Mouse (Mus musculus): ENCODE data around the gene Fxyd7. TPM values are rescaled to one million over a fixed set of nuclear protein-coding genes. Genes with fewer than 3 reads are reported as not detected.

The Fxyd7 gene
- polyA plus RNA-seq, 1 experiment from 2014 or later = 29.8 TPM

- no peak overlapping the region for H3K9ac ChIP-seq
- H3K9me3 ChIP-seq (replicated peaks) = no peaks in the 10 kb centered on the region
- H3K27ac ChIP-seq = no peak overlapping the region
- H3K4me3 ChIP-seq = no peak overlapping the region
- ATAC-seq (ENCODE audit: low FRiP score) = no peak
- no peaks in the 10 kb centered on the region for H3K27me3 ChIP-seq
- H3K4me1 ChIP-seq = peaks cover 23% of the 10 kb centered on the region
- no peaks in the 10 kb centered on the region for H3K36me3 ChIP-seq
- H3K4me2 ChIP-seq (replicated peaks) = no peak overlapping the region
Measured at GRCm38 (mm10) chr7:31073546-31073945, 22.3 kb upstream of the Fxyd7 start.

GRCm38 (mm10) chr7:31072326-31072725, 21.1 kb upstream of the Fxyd7 start:
- H3K27ac ChIP-seq = no peak overlapping the region
- H3K4me1 ChIP-seq = peaks cover 16% of the 10 kb centered on the region
- no peak for ATAC-seq (ENCODE audit: low FRiP score)
- no peak overlapping the region for H3K9ac ChIP-seq
- H3K27me3 ChIP-seq = no peaks in the 10 kb centered on the region
- no peak overlapping the region for H3K4me2 ChIP-seq (replicated peaks)
- no peak overlapping the region for H3K4me3 ChIP-seq
- no peaks in the 10 kb centered on the region for H3K36me3 ChIP-seq
- no peaks in the 10 kb centered on the region for H3K9me3 ChIP-seq (replicated peaks)
- WGBS = 47% methylated on average over 9 of the region's 9 CpGs

- Histone ChIP-seq H3K4me2 (replicated peaks) (no peak overlapping the region), H3K9me3 (replicated peaks) (no peaks in the 10 kb centered on the region), H3K9ac (no peak overlapping the region), H3K4me3 (no peak overlapping the region), H3K27ac (no peak overlapping the region), H3K27me3 (no peaks in the 10 kb centered on the region; the same call in 1 of the 2 replicates), H3K36me3 (no peaks in the 10 kb centered on the region), H3K4me1 (peaks cover 13% of the 10 kb centered on the region)
- ATAC-seq (ENCODE audit: low FRiP score) = no peak
- WGBS = 85% methylated on average over 6 of the region's 6 CpGs
Measured at GRCm38 (mm10) chr7:31070324-31070723, 19.1 kb upstream of the Fxyd7 start.

GRCm38 (mm10) chr7:31069491-31069890, 18.2 kb upstream of the Fxyd7 start:
- no peak overlapping the region for H3K9ac ChIP-seq
- H3K4me1 ChIP-seq = peaks cover 13% of the 10 kb centered on the region
- no peak for ATAC-seq (ENCODE audit: low FRiP score)
- no peak overlapping the region for H3K27ac ChIP-seq
- H3K36me3 ChIP-seq = no peaks in the 10 kb centered on the region
- H3K9me3 ChIP-seq (replicated peaks) = no peaks in the 10 kb centered on the region
- H3K4me3 ChIP-seq = no peak overlapping the region
- no peak overlapping the region for H3K4me2 ChIP-seq (replicated peaks)
- 84% methylated on average over 14 of the region's 14 CpGs for WGBS
- no peaks in the 10 kb centered on the region; the same call in 1 of the 2 replicates for H3K27me3 ChIP-seq

GRCm38 (mm10) chr7:31067836-31068235, 16.6 kb upstream of the Fxyd7 start:
- Histone ChIP-seq H3K27ac (no peak overlapping the region), H3K9ac (no peak overlapping the region), H3K4me2 (replicated peaks) (no peak overlapping the region), H3K27me3 (no peaks in the 10 kb centered on the region; the same call in 1 of the 2 replicates), H3K4me3 (no peak overlapping the region), H3K36me3 (no peaks in the 10 kb centered on the region), H3K9me3 (replicated peaks) (no peaks in the 10 kb centered on the region), H3K4me1 (peaks cover 10% of the 10 kb centered on the region)
- ATAC-seq (ENCODE audit: low FRiP score) = no peak
- 40% methylated on average over 5 of the region's 5 CpGs for WGBS

- no peak for ATAC-seq (ENCODE audit: low FRiP score)
- Histone ChIP-seq H3K36me3 (no peaks in the 10 kb centered on the region), H3K4me2 (replicated peaks) (no peak overlapping the region), H3K4me1 (peaks cover 6% of the 10 kb centered on the region; the same call in 1 of the 2 replicates), H3K27ac (no peak overlapping the region), H3K4me3 (no peak overlapping the region), H3K9ac (no peak overlapping the region), H3K9me3 (replicated peaks) (no peaks in the 10 kb centered on the region), H3K27me3 (no peaks in the 10 kb centered on the region; the same call in 1 of the 2 replicates)
- WGBS = 89% methylated on average over 12 of the region's 12 CpGs
Measured at GRCm38 (mm10) chr7:31063074-31063560, 11.8 kb upstream of the Fxyd7 start.

GRCm38 (mm10) chr7:31060621-31061010, 9.3 kb upstream of the Fxyd7 start:
- Histone ChIP-seq H3K9ac (no peak overlapping the region), H3K4me2 (replicated peaks) (no peak overlapping the region), H3K27ac (no peak overlapping the region), H3K4me3 (no peak overlapping the region), H3K4me1 (peaks cover 7% of the 10 kb centered on the region), H3K36me3 (no peaks in the 10 kb centered on the region), H3K9me3 (replicated peaks) (no peaks in the 10 kb centered on the region), H3K27me3 (no peaks in the 10 kb centered on the region)
- ATAC-seq (ENCODE audit: low FRiP score) = no peak
- 87% methylated on average over 7 of the region's 7 CpGs for WGBS

DNA sequence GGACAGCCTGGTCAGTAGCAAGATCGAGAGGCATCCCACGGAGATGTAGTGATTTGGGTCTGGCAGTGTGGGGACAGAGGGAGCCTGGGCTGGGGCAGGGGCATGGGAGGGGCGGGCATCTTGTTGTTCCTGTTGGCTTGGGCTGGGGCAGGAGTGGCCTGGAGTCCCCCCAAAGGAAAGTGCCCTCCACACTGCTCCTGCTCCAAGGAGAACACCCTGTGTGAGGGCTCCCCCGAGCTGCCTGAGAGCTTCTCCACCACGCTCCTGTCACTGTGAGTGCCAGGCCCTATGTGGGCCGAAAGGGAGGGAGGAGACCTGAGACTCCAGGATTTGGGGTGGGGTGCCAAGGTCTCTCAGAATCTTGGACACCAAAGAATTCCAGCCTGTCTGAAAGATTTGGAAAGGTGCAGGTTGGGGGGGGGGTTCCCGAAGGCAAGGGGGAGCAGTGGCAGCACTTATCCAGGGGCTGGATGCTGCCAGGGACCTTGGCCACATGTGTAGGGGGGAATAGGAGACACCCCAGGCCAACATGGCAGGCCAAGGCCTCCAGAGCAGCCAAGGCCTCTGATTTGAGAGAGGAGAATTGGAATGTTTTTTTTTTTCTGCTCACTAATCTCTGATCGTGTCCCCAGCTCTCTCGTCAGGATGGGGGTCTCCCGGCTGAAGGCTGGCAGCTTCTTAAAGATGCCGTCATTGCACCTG, 8.8 kb upstream of the Fxyd7 start:
- Histone ChIP-seq H3K9ac (no peak overlapping the region), H3K4me3 (no peak overlapping the region), H3K9me3 (replicated peaks) (no peaks in the 10 kb centered on the region), H3K27me3 (no peaks in the 10 kb centered on the region), H3K27ac (peak overlapping the region; percentile 70), H3K4me1 (peaks cover 12% of the 10 kb centered on the region), H3K4me2 (replicated peaks) (no peak overlapping the region), H3K36me3 (no peaks in the 10 kb centered on the region)
- 62% methylated on average over 11 of the region's 11 CpGs for WGBS
- ATAC-seq (ENCODE audit: low FRiP score) = peak; percentile 36; the same call in 1 of the 2 replicates

GRCm38 (mm10) chr7:31059108-31059507, 7.8 kb upstream of the Fxyd7 start, which contains the start of gene Lgi4:
TSS of gene Lgi4 (plus strand) at chr7:31059342.
- Histone ChIP-seq H3K4me3 (no peak within 1 kb of the TSS), H3K36me3 (no peaks in the 10 kb centered on the region), H3K4me1 (peaks cover 22% of the 10 kb centered on the region), H3K27ac (peak within 1 kb of the TSS; percentile 70), H3K27me3 (peaks cover 7% of the 10 kb centered on the region), H3K4me2 (replicated peaks) (no peak within 1 kb of the TSS), H3K9ac (no peak within 1 kb of the TSS), H3K9me3 (replicated peaks) (no peaks in the 10 kb centered on the region)
- 2% methylated on average over 2 of the region's 2 CpGs for WGBS
- peak; percentile 70 for ATAC-seq (ENCODE audit: low FRiP score)

- ATAC-seq (ENCODE audit: low FRiP score) = no peak
- 89% methylated on average over 6 of the region's 6 CpGs for WGBS
Measured at GRCm38 (mm10) chr7:31058211-31058610, 6.9 kb upstream of the Fxyd7 start.

GRCm38 (mm10) chr7:31057730-31058129, 6.5 kb upstream of the Fxyd7 start:
- WGBS = 75% methylated on average over 5 of the region's 5 CpGs

More at GRCm38 (mm10) chr7:31058211-31058610, 6.9 kb upstream of the Fxyd7 start:
- Histone ChIP-seq H3K27me3 (peaks cover 16% of the 10 kb centered on the region), H3K4me3 (no peak overlapping the region), H3K9me3 (replicated peaks) (no peaks in the 10 kb centered on the region), H3K4me2 (replicated peaks) (no peak overlapping the region), H3K27ac (no peak overlapping the region), H3K4me1 (peaks cover 27% of the 10 kb centered on the region), H3K36me3 (no peaks in the 10 kb centered on the region), H3K9ac (no peak overlapping the region)

DNA sequence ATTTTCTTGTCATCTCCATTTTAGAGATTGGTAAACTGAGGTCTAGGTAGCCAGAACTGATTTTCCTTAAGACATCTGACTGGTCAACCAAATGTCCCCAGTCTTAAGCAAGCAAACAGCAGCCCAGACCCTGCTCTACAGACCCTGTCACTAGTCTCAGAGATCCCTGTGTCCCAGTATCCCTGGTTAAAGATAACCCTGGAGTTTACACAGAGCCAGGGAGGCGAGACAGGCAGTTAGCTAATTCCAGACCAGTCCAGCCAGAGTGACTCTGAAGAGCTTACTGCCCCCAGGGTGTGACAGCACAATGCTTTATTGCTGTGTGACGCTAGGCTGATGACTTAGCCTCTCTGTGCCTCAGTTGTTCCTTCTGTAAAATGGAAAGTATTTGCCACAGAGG, 5.8 kb upstream of the Fxyd7 start, which contains the start of gene Fxyd1:
Gene Fxyd1, minus strand, starts transcription at position 129 of the 400 bp plus-strand sequence.
- H3K36me3 ChIP-seq = no peaks in the 10 kb centered on the region
- no peak within 1 kb of the TSS for H3K4me2 ChIP-seq (replicated peaks)
- no peaks in the 10 kb centered on the region for H3K9me3 ChIP-seq (replicated peaks)
- no peak within 1 kb of the TSS; the same call in 1 of the 2 replicates for H3K27ac ChIP-seq
- no peak for ATAC-seq (ENCODE audit: low FRiP score)
- peaks cover 39% of the 10 kb centered on the region for H3K4me1 ChIP-seq
- WGBS = 80% methylated on average over 2 of the region's 2 CpGs
- H3K27me3 ChIP-seq = peaks cover 28% of the 10 kb centered on the region
- no peak within 1 kb of the TSS for H3K9ac ChIP-seq
- H3K4me3 ChIP-seq = no peak within 1 kb of the TSS

More at GRCm38 (mm10) chr7:31057730-31058129, 6.5 kb upstream of the Fxyd7 start:
- H3K4me1 ChIP-seq = peaks cover 32% of the 10 kb centered on the region
- H3K4me2 ChIP-seq (replicated peaks) = no peak overlapping the region
- H3K4me3 ChIP-seq = no peak overlapping the region
- no peaks in the 10 kb centered on the region for H3K9me3 ChIP-seq (replicated peaks)
- no peak for ATAC-seq (ENCODE audit: low FRiP score)
- no peak overlapping the region for H3K27ac ChIP-seq
- no peak overlapping the region for H3K9ac ChIP-seq
- H3K36me3 ChIP-seq = no peaks in the 10 kb centered on the region
- peaks cover 21% of the 10 kb centered on the region for H3K27me3 ChIP-seq

DNA sequence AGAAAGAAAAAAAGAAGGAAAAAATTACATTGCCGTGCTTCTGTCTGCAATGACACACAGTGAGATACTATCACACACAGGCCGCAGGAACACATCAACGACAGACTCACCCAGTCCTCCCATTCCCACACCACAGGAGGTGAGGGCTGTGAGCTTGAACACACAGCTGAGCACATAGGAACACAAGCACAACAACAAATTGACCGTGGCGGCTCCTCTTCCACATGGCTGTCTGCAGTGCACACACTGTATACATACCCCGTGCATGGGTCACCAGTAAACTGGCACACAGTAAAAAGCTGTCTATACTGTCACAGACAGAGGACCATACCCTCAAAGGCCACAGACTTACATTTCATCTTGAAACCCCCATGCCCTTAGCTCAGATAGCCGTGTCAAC, 5.2 kb upstream of the Fxyd7 start:
- Histone ChIP-seq H3K36me3 (no peaks in the 10 kb centered on the region), H3K27me3 (peaks cover 34% of the 10 kb centered on the region), H3K27ac (no peak overlapping the region; the same call in 1 of the 2 replicates), H3K4me3 (no peak overlapping the region), H3K4me1 (peaks cover 45% of the 10 kb centered on the region), H3K9ac (no peak overlapping the region), H3K9me3 (replicated peaks) (no peaks in the 10 kb centered on the region), H3K4me2 (replicated peaks) (no peak overlapping the region)
- no peak for ATAC-seq (ENCODE audit: low FRiP score)
- 73% methylated on average over 7 of the region's 7 CpGs for WGBS

All from hindbrain, embryonic 12.5 days (tissue).